Mouse (Mus musculus): ENCODE measurements around the gene Bsn.

GRCm38 (mm10) chr9:108133478-108133877, 56.7 kb downstream of the Bsn start:
- TF ChIP-seq CTCF (IDR thresholded peaks at IDR 0.05; ENCODE audit: low read depth) (no peak), EP300 (IDR thresholded peaks at IDR 0.05; ENCODE audit: low read depth) (no peak)

Data from liver, postnatal 0 days (tissue).